Mouse (Mus musculus): ENCODE results near the gene Sfxn4. TPM values are rescaled to one million over a fixed set of nuclear protein-coding genes. Genes with fewer than 3 reads are reported as not detected.

Gene Sfxn4
- polyA plus RNA-seq, 1 experiment = not detected

GRCm38 (mm10) chr19:60873501-60873900 lies 12.2 kb upstream of the Sfxn4 start:
- no peak for TF ChIP-seq GATA1 (IDR thresholded peaks at IDR 0.05; ENCODE audit: low read length)

- peak; percentile 97 for TF ChIP-seq GATA1 (IDR thresholded peaks at IDR 0.05; ENCODE audit: low read length)
These were observed 11.0 kb upstream of the Sfxn4 start for GRCm38 (mm10) chr19:60872272-60872671.

DNA sequence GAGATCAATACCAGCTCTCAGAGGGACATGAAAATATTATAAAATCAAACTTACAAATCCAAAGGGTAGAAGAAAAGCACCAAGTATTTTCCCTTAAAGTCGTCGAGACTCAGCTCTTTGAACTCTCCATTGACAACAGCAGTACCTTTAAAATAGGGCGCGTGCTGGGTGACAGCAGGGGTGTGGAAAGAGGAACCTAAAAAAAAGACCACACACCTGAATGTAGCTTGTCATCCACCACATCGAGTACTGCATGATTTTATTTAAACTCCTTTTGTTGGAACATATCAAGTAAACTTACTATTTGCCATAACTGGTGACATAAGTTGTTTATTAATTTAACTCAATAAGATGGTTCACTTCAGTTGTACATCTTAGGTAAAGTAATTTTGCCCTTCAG lies 10.1 kb upstream of the Sfxn4 start:
- no peak for TF ChIP-seq GATA1 (IDR thresholded peaks at IDR 0.05; ENCODE audit: low read length)

DNA sequence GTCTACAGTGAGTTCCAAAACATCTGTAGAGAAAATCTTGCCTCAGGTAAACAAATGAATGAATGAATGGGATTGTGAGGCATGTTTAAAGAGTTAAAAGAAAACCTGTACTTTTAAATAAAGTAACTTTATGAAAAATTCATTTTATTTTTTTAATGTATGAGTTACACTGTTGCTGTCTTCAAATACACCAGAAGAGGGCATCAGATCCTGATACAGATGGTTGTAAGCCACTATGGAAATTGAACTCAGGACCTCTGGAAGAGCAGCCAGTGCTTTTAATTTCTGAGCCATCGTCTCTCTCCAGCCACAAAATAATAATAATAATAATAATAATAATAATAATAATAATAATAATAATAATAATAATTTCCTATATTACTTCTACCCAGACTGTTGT lies 9.2 kb upstream of the Sfxn4 start:
- no peak for TF ChIP-seq GATA1 (IDR thresholded peaks at IDR 0.05; ENCODE audit: low read length)

GRCm38 (mm10) chr19:60845731-60846130 lies 15.5 kb downstream of the Sfxn4 start:
- no peak for TF ChIP-seq GATA1 (IDR thresholded peaks at IDR 0.05; ENCODE audit: low read length)

- peak; percentile 40 for TF ChIP-seq GATA1 (IDR thresholded peaks at IDR 0.05; ENCODE audit: low read length)
These were observed 18.0 kb downstream of the Sfxn4 start for GRCm38 (mm10) chr19:60843324-60843723.

GRCm38 (mm10) chr19:60837747-60838146 lies 23.5 kb downstream of the Sfxn4 start:
- TF ChIP-seq GATA1 (IDR thresholded peaks at IDR 0.05; ENCODE audit: low read length) = no peak

- TF ChIP-seq GATA1 (IDR thresholded peaks at IDR 0.05; ENCODE audit: low read length) = no peak
These were observed 42.6 kb downstream of the Sfxn4 start for GRCm38 (mm10) chr19:60818677-60819076.

DNA sequence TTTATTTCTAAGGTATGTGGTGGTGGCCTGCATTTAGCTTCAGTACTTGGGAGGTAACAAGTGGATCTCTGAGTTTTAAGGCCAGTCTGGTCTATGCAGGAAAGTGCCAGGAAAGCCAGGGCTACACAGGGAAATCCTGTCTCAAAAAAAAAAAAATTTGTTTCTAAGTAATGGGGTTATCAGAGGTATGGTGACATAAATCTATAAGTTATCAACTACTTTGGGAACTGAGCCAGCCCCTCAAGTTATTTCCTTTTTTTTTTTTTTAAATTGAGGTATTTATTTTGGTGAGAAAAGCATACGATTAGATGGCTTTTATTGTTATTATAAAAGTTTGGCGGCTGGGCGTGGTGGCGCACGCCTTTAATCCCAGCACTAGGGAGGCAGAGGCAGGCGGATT lies 48.1 kb downstream of the Sfxn4 start:
- no peak for TF ChIP-seq GATA1 (IDR thresholded peaks at IDR 0.05; ENCODE audit: low read length)

DNA sequence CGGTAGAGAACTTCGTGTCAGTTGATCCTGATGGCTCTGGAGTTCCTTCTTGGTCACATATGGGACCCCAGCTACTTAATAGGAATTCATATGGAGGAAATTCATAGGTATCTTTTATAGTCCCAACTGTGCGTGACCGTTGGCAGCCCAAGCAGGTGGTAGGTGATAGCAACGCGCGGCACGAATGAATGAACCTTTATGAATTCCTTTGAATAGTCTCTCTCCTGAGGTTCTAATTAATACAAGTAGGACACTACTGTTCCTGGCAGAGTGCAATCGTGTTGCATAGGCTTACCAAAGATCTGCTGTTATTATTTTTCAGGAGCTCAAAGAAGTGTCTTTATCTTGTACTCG lies 49.3 kb downstream of the Sfxn4 start:
- TF ChIP-seq GATA1 (IDR thresholded peaks at IDR 0.05; ENCODE audit: low read length) = no peak

DNA sequence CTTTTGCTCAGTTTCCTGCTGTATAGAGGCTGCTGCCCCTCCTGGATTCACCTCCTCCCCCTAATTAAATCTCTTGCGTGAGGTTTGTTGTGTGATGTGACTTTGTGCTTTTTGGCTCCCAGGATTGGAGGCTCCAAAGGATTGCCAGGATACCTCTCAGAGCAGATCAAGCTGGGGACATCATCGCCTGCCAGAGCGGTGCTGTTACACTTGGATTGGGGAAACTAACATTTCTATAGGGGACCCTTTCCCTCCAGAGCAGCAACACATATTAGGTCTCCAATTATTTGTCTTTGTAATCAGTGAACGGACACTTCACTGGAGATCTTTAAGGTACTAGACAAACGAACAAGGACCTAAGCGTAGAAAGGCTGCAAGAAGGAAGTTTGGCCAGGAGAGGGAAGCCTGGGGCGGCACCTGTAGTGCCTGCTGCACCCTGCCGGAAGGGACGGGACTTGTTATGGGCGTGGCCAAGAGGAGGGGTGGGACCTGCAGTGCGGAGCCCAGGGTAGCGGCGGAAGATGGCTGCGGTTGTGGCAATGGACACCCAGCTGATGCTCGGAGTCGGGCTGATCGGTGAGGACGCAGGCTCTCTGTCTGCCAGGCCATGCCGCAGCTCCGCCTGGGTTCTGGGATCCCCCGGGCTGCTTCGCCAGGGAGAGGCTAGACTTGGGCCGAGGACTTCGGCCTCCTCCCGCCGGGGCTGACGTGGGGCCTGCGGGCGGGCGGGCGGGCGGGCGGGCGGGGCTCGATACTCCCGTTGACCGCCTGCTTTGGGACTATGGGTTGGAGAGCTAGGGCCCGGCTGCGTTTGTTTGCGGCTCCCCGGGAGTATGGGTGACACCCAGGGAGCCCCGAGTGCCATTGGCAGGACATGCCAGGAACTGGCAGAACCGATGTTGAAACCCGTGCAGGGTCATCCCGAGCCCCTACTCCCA lies 49.9 kb downstream of the Sfxn4 start, which contains the start of gene Fam45a:
Gene Fam45a, plus strand, starts transcription at position 488 of the 938 bp plus-strand sequence.
- TF ChIP-seq GATA1 (IDR thresholded peaks at IDR 0.05; ENCODE audit: low read length) = no peak

DNA sequence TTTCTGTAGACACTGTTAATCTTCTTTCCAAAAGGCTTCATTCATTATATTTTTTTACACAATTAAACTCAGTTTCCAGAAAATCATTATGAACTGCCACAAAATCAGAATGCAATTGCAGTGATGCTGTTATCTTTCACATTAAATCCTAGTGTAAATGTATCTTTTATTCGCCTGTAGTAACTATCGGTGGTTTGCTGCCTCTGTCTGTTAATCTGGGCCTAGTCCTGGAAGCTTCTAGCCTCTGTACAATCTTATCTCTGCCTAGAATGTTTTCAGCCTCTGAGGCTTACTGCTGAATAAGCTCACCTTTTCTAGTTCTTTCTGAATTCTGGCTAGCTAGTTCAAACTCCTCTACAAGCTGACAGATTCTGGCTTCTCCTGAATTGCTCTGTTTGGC lies 51.4 kb downstream of the Sfxn4 start:
- no peak for TF ChIP-seq GATA1 (IDR thresholded peaks at IDR 0.05; ENCODE audit: low read length)

GRCm38 (mm10) chr19:60804903-60805302 lies 56.4 kb downstream of the Sfxn4 start:
- TF ChIP-seq GATA1 (IDR thresholded peaks at IDR 0.05; ENCODE audit: low read length) = no peak

GRCm38 (mm10) chr19:60799867-60800569 lies 61.3 kb downstream of the Sfxn4 start:
- TF ChIP-seq GATA1 (IDR thresholded peaks at IDR 0.05; ENCODE audit: low read length) = peak; percentile 93

GRCm38 (mm10) chr19:60797415-60797814 lies 63.9 kb downstream of the Sfxn4 start:
- TF ChIP-seq GATA1 (IDR thresholded peaks at IDR 0.05; ENCODE audit: low read length) = no peak

DNA sequence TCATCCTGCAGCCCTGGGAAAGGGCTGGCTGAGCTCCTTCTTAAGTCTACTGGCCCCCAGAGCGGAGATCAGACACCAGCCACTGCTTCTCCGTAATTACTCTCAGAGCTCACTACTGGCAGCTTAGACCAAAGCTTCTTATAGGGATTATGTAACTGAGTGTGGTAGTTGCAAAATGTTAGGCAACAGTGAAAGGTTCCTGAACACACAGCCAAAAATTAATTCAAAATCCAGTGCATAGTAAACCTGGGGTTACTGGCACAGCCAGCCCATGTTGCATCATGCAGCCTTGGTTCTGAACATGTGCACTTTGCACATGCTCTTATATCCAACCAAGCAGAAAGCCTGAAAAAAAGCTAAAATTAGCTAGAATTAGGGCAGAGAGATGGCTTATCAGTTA lies 66.0 kb downstream of the Sfxn4 start:
- TF ChIP-seq GATA1 (IDR thresholded peaks at IDR 0.05; ENCODE audit: low read length) = no peak

Measured in G1E-ER4 (cell line).